Mouse (Mus musculus) kidney, adult 2 months (tissue): ENCODE measurements at regions not wholly inside any gene's neighbourhood (a gene's known extent, or its start where the extent isn't known, plus 50 kb on each side); places are given as distances from the start of the nearest gene placed in this dataset.

ENCODE experiments used
- CTCF ChIP-seq: fragments of 200-500 bp; conservative IDR thresholded peaks from 2 replicates; pipeline ENCODE4 v1.5.1; 2011; ENCODE audit warnings: low read depth, mild to moderate bottlenecking, control low read depth, low read length, moderate library complexity, mixed read lengths; ENCODE audit not compliant: insufficient read depth, insufficient read length
- POLR2A ChIP-seq: fragments of 200-500 bp; IDR thresholded peaks from one replicate; pipeline ENCODE4 v1.6.1; 2011; ENCODE audit warnings: low read depth, low read length, control low read depth

- no peak for TF ChIP-seq POLR2A
- no peak for TF ChIP-seq CTCF
These were observed 687.0 kb upstream of the Kif18a start for GRCm38 (mm10) chr2:108593555-108593954.
